Mouse (Mus musculus): ENCODE measurements around the gene Tomm70a. TPM values are rescaled to one million over a fixed set of nuclear protein-coding genes. Genes with fewer than 3 reads are reported as not detected.

Gene Tomm70a
- polyA plus RNA-seq, 1 experiment from 2014 or later: 74.8 TPM

GRCm38 (mm10) chr16:57131544-57131943, 10.0 kb downstream of the Tomm70a start:
- Histone ChIP-seq H3K36me3 (ENCODE audit: control insufficient read depth, insufficient read depth, low read length) (peaks cover 2% of the 10 kb centered on the region; the same call in 1 of the 2 replicates), H3K4me2 (ENCODE audit: low read depth) (no peak overlapping the region), H3K9me3 (ENCODE audit: control insufficient read depth, low read length) (no peaks in the 10 kb centered on the region), H3K27me3 (ENCODE audit: control insufficient read depth, insufficient read depth, low read length) (no peaks in the 10 kb centered on the region), H3K27ac (ENCODE audit: low read depth, low read length) (no peak overlapping the region), H3K4me3 (ENCODE audit: low read depth, low read length) (no peak overlapping the region), H3K4me1 (ENCODE audit: control insufficient read depth, insufficient read depth, low read length) (peaks cover 6% of the 10 kb centered on the region; the same call in 1 of the 2 replicates), H3K9ac (ENCODE audit: low read length) (no peak overlapping the region)
- 50% methylated on average over 4 of the region's 4 CpGs for WGBS
- peak; percentile 55 for ATAC-seq (ENCODE audit: insufficient read depth, low FRiP score, low TSS enrichment)
- no peak for DNase-seq (ENCODE audit: low spot score)

DNA sequence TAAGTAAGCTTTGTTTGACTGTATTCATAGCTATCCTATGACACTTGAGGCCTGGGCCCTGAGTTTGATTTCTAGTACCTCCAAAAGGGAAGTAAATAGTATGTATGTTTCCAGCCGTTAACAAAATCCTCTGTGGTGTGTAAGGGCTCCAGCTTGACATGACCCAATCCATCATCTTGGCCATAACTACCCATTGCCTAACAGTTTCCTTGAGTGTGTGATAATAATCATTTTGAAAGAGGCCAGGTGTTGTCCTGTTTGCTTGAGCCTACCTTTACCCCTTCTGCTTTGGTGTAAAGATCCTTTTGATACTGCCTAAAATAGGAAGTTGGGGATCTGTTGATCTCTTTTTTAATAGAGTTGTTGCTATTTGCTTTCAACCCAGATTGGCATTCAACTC, 10.8 kb downstream of the Tomm70a start:
- Histone ChIP-seq H3K4me1 (ENCODE audit: control insufficient read depth, insufficient read depth, low read length) (peaks cover 6% of the 10 kb centered on the region; the same call in 1 of the 2 replicates), H3K4me3 (ENCODE audit: low read depth, low read length) (no peak overlapping the region), H3K27ac (ENCODE audit: low read depth, low read length) (no peak overlapping the region), H3K4me2 (ENCODE audit: low read depth) (no peak overlapping the region), H3K9ac (ENCODE audit: low read length) (no peak overlapping the region), H3K27me3 (ENCODE audit: control insufficient read depth, insufficient read depth, low read length) (no peaks in the 10 kb centered on the region), H3K9me3 (ENCODE audit: control insufficient read depth, low read length) (no peaks in the 10 kb centered on the region), H3K36me3 (ENCODE audit: control insufficient read depth, insufficient read depth, low read length) (peaks cover 4% of the 10 kb centered on the region; the same call in 1 of the 2 replicates)
- ATAC-seq (ENCODE audit: insufficient read depth, low FRiP score, low TSS enrichment): no peak
- WGBS: 78% methylated on average over 1 of the region's 1 CpGs
- no peak for DNase-seq (ENCODE audit: low spot score)

- H3K9ac ChIP-seq (ENCODE audit: low read length): no peak overlapping the region
- DNase-seq (ENCODE audit: low spot score) (no peak), ATAC-seq (ENCODE audit: insufficient read depth, low FRiP score, low TSS enrichment) (no peak)
- H3K4me1 ChIP-seq (ENCODE audit: control insufficient read depth, insufficient read depth, low read length): peaks cover 6% of the 10 kb centered on the region; the same call in 1 of the 2 replicates
- no peak overlapping the region for H3K27ac ChIP-seq (ENCODE audit: low read depth, low read length)
- H3K9me3 ChIP-seq (ENCODE audit: control insufficient read depth, low read length): no peaks in the 10 kb centered on the region
- no peak overlapping the region for H3K4me3 ChIP-seq (ENCODE audit: low read depth, low read length)
- 96% methylated on average over 6 of the region's 6 CpGs for WGBS
- H3K4me2 ChIP-seq (ENCODE audit: low read depth): no peak overlapping the region
- H3K36me3 ChIP-seq (ENCODE audit: control insufficient read depth, insufficient read depth, low read length): peaks cover 5% of the 10 kb centered on the region; the same call in 1 of the 2 replicates
- no peaks in the 10 kb centered on the region for H3K27me3 ChIP-seq (ENCODE audit: control insufficient read depth, insufficient read depth, low read length)
Observed at GRCm38 (mm10) chr16:57133611-57134010, 12.1 kb downstream of the Tomm70a start.

- Histone ChIP-seq H3K27me3 (ENCODE audit: control insufficient read depth, insufficient read depth, low read length) (no peaks in the 10 kb centered on the region), H3K4me2 (ENCODE audit: low read depth) (no peak overlapping the region), H3K36me3 (ENCODE audit: control insufficient read depth, insufficient read depth, low read length) (peaks cover 6% of the 10 kb centered on the region), H3K9ac (ENCODE audit: low read length) (no peak overlapping the region), H3K4me3 (ENCODE audit: low read depth, low read length) (no peak overlapping the region), H3K4me1 (ENCODE audit: control insufficient read depth, insufficient read depth, low read length) (no peaks in the 10 kb centered on the region), H3K9me3 (ENCODE audit: control insufficient read depth, low read length) (no peaks in the 10 kb centered on the region), H3K27ac (ENCODE audit: low read depth, low read length) (no peak overlapping the region)
- no peak for DNase-seq (ENCODE audit: low spot score)
- no peak for ATAC-seq (ENCODE audit: insufficient read depth, low FRiP score, low TSS enrichment)
- 92% methylated on average over 5 of the region's 5 CpGs for WGBS
Observed at GRCm38 (mm10) chr16:57144741-57145140, 23.2 kb downstream of the Tomm70a start.

GRCm38 (mm10) chr16:57151437-57151836, 29.9 kb downstream of the Tomm70a start:
- no peak overlapping the region for H3K4me2 ChIP-seq (ENCODE audit: low read depth)
- H3K36me3 ChIP-seq (ENCODE audit: control insufficient read depth, insufficient read depth, low read length): no peaks in the 10 kb centered on the region; the same call in 1 of the 2 replicates
- H3K9ac ChIP-seq (ENCODE audit: low read length): no peak overlapping the region
- DNase-seq (ENCODE audit: low spot score) (no peak), ATAC-seq (ENCODE audit: insufficient read depth, low FRiP score, low TSS enrichment) (no peak)
- no peaks in the 10 kb centered on the region for H3K27me3 ChIP-seq (ENCODE audit: control insufficient read depth, insufficient read depth, low read length)
- no peaks in the 10 kb centered on the region for H3K4me1 ChIP-seq (ENCODE audit: control insufficient read depth, insufficient read depth, low read length)
- WGBS: 97% methylated on average over 4 of the region's 4 CpGs
- no peak overlapping the region for H3K4me3 ChIP-seq (ENCODE audit: low read depth, low read length)
- no peaks in the 10 kb centered on the region for H3K9me3 ChIP-seq (ENCODE audit: control insufficient read depth, low read length)
- H3K27ac ChIP-seq (ENCODE audit: low read depth, low read length): no peak overlapping the region

GRCm38 (mm10) chr16:57155899-57156298, 34.4 kb downstream of the Tomm70a start:
- Histone ChIP-seq H3K27ac (ENCODE audit: low read depth, low read length) (no peak overlapping the region), H3K36me3 (ENCODE audit: control insufficient read depth, insufficient read depth, low read length) (no peaks in the 10 kb centered on the region; the same call in 1 of the 2 replicates), H3K9ac (ENCODE audit: low read length) (no peak overlapping the region), H3K4me1 (ENCODE audit: control insufficient read depth, insufficient read depth, low read length) (no peaks in the 10 kb centered on the region), H3K4me2 (ENCODE audit: low read depth) (no peak overlapping the region), H3K4me3 (ENCODE audit: low read depth, low read length) (no peak overlapping the region), H3K9me3 (ENCODE audit: control insufficient read depth, low read length) (no peaks in the 10 kb centered on the region), H3K27me3 (ENCODE audit: control insufficient read depth, insufficient read depth, low read length) (no peaks in the 10 kb centered on the region)
- no peak for ATAC-seq (ENCODE audit: insufficient read depth, low FRiP score, low TSS enrichment)
- no peak for DNase-seq (ENCODE audit: low spot score)

- DNase-seq (ENCODE audit: low spot score): no peak
- WGBS: 87% methylated on average over 4 of the region's 4 CpGs
Observed at GRCm38 (mm10) chr16:57157076-57157475, 35.6 kb downstream of the Tomm70a start.

DNA sequence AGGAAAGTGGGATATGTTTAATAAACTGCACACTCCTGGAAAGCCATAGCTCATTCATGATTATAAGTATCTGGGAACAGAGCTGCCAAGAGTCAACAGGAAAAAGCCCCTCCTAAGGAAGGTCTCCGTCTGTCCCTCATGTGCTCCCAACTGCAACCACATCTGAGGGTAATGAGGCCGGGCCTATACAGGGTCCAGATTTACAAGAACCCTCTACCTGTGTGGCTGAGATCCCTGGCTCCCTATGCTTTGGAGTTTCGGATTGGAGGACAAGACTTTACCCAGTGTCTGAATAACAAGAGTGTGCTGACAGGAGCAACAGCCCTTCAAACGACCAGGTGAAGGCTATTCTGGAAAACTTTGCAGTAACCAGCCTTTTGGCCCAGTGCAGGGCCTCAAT, 36.2 kb downstream of the Tomm70a start:
- H3K27me3 ChIP-seq (ENCODE audit: control insufficient read depth, insufficient read depth, low read length): no peaks in the 10 kb centered on the region
- H3K4me1 ChIP-seq (ENCODE audit: control insufficient read depth, insufficient read depth, low read length): no peaks in the 10 kb centered on the region
- H3K27ac ChIP-seq (ENCODE audit: low read depth, low read length): no peak overlapping the region
- H3K36me3 ChIP-seq (ENCODE audit: control insufficient read depth, insufficient read depth, low read length): no peaks in the 10 kb centered on the region
- ATAC-seq (ENCODE audit: insufficient read depth, low FRiP score, low TSS enrichment): no peak
- no peak overlapping the region for H3K4me3 ChIP-seq (ENCODE audit: low read depth, low read length)
- H3K9me3 ChIP-seq (ENCODE audit: control insufficient read depth, low read length): no peaks in the 10 kb centered on the region
- 81% methylated on average over 4 of the region's 4 CpGs for WGBS
- H3K4me2 ChIP-seq (ENCODE audit: low read depth): no peak overlapping the region
- no peak for DNase-seq (ENCODE audit: low spot score)
- H3K9ac ChIP-seq (ENCODE audit: low read length): no peak overlapping the region

More at GRCm38 (mm10) chr16:57157076-57157475, 35.6 kb downstream of the Tomm70a start:
- H3K4me1 ChIP-seq (ENCODE audit: control insufficient read depth, insufficient read depth, low read length): no peaks in the 10 kb centered on the region
- H3K27me3 ChIP-seq (ENCODE audit: control insufficient read depth, insufficient read depth, low read length): no peaks in the 10 kb centered on the region
- no peak for ATAC-seq (ENCODE audit: insufficient read depth, low FRiP score, low TSS enrichment)
- H3K4me2 ChIP-seq (ENCODE audit: low read depth): no peak overlapping the region
- H3K4me3 ChIP-seq (ENCODE audit: low read depth, low read length): no peak overlapping the region
- no peak overlapping the region for H3K27ac ChIP-seq (ENCODE audit: low read depth, low read length)
- no peaks in the 10 kb centered on the region for H3K9me3 ChIP-seq (ENCODE audit: control insufficient read depth, low read length)
- no peak overlapping the region for H3K9ac ChIP-seq (ENCODE audit: low read length)
- no peaks in the 10 kb centered on the region; the same call in 1 of the 2 replicates for H3K36me3 ChIP-seq (ENCODE audit: control insufficient read depth, insufficient read depth, low read length)

GRCm38 (mm10) chr16:57159835-57160234, 38.3 kb downstream of the Tomm70a start:
- ATAC-seq (ENCODE audit: insufficient read depth, low FRiP score, low TSS enrichment): no peak
- H3K9ac ChIP-seq (ENCODE audit: low read length): no peak overlapping the region
- H3K27me3 ChIP-seq (ENCODE audit: control insufficient read depth, insufficient read depth, low read length): no peaks in the 10 kb centered on the region
- H3K27ac ChIP-seq (ENCODE audit: low read depth, low read length): no peak overlapping the region
- H3K4me3 ChIP-seq (ENCODE audit: low read depth, low read length): no peak overlapping the region
- DNase-seq (ENCODE audit: low spot score): no peak
- H3K4me1 ChIP-seq (ENCODE audit: control insufficient read depth, insufficient read depth, low read length): no peaks in the 10 kb centered on the region
- no peaks in the 10 kb centered on the region; the same call in 1 of the 2 replicates for H3K36me3 ChIP-seq (ENCODE audit: control insufficient read depth, insufficient read depth, low read length)
- H3K4me2 ChIP-seq (ENCODE audit: low read depth): no peak overlapping the region
- 74% methylated on average over 7 of the region's 7 CpGs for WGBS
- H3K9me3 ChIP-seq (ENCODE audit: control insufficient read depth, low read length): no peaks in the 10 kb centered on the region
